Mouse (Mus musculus) neural tube, embryonic 15.5 days (tissue): ENCODE measurements at regions not wholly inside any gene's neighbourhood (a gene's known extent, or its start where the extent isn't known, plus 50 kb on each side); places are given as distances from the start of the nearest gene placed in this dataset.
"Not testable (repeated sequence)": the region's sequence is repeated elsewhere in the genome, so short reads cannot be mapped to it uniquely, and the experiment has no call there.

ENCODE experiments used
- ATAC-seq: fragments of 200-750 bp; cut with Nextera tagmentation; 2 replicates; pipeline ENCODE4 v1.8.0; 2017; ENCODE audit warnings: mild to moderate bottlenecking, moderate TSS enrichment, moderate library complexity; ENCODE audit not compliant: low FRiP score
- H3K27ac ChIP-seq: fragments of 300-500 bp; sonication (generic); replicated peaks from 2 replicates; pipeline ENCODE4 v1.5.1; 2015; ENCODE audit warnings: mild to moderate bottlenecking, inconsistent platforms
- H3K27me3 ChIP-seq: fragments of 300-500 bp; sonication (generic); replicated peaks from 2 replicates; pipeline ENCODE4 v1.6.1; 2015; ENCODE audit warnings: inconsistent platforms
- H3K36me3 ChIP-seq: fragments of 300-500 bp; sonication (generic); 2 replicates; pipeline ENCODE4 v1.6.1; 2015; ENCODE audit warnings: inconsistent platforms
- H3K4me1 ChIP-seq: fragments of 300-500 bp; sonication (generic); 2 replicates; pipeline ENCODE4 v1.6.1; 2015; ENCODE audit warnings: inconsistent platforms
- H3K4me2 ChIP-seq: fragments of 300-500 bp; sonication (generic); 2 replicates; pipeline ENCODE4 v1.6.1; 2015; ENCODE audit warnings: inconsistent platforms, mild to moderate bottlenecking, moderate library complexity
- H3K4me3 ChIP-seq: fragments of 300-500 bp; sonication (generic); replicated peaks from 2 replicates; pipeline ENCODE4 v1.5.1; 2015; ENCODE audit warnings: mild to moderate bottlenecking, inconsistent platforms
- H3K9ac ChIP-seq: fragments of 300-500 bp; sonication (generic); replicated peaks from 2 replicates; pipeline ENCODE4 v1.6.1; 2015; ENCODE audit warnings: mild to moderate bottlenecking, inconsistent platforms
- H3K9me3 ChIP-seq: fragments of 300-500 bp; sonication (generic); replicated peaks from 2 replicates; pipeline ENCODE4 v1.6.1; 2016; ENCODE audit warnings: inconsistent platforms
- WGBS: fragments of 180-500 bp; shearing (Covaris S2); methylation state at CpG from one replicate; pipeline ENCODE4 v1.1.7; 2015; ENCODE audit warnings: mixed read lengths; 5-methylcytosine and 5-hydroxymethylcytosine counted together

- no peak overlapping the region for H3K9ac ChIP-seq
- H3K9me3 ChIP-seq, result no peaks in the 10 kb centered on the region
- no peak overlapping the region for H3K27ac ChIP-seq
- H3K4me2 ChIP-seq, result no peak overlapping the region
- peaks cover 3% of the 10 kb centered on the region; the same call in 1 of the 2 replicates for H3K4me1 ChIP-seq
- no peak for ATAC-seq
- no peaks in the 10 kb centered on the region for H3K36me3 ChIP-seq
- WGBS, result 53% methylated on average over 6 of the region's 6 CpGs
- no peak overlapping the region for H3K4me3 ChIP-seq
- no peaks in the 10 kb centered on the region for H3K27me3 ChIP-seq
Observed at GRCm38 (mm10) chr10:120284785-120285184, 57.9 kb downstream of the Llph start.

- H3K4me2 ChIP-seq, result no peak overlapping the region
- peaks cover 6% of the 10 kb centered on the region; the same call in 1 of the 2 replicates for H3K4me1 ChIP-seq
- no peak overlapping the region for H3K4me3 ChIP-seq
- no peak for ATAC-seq
- 96% methylated on average over 3 of the region's 3 CpGs for WGBS
- H3K9ac ChIP-seq, result no peak overlapping the region
- no peaks in the 10 kb centered on the region for H3K27me3 ChIP-seq
- H3K27ac ChIP-seq, result no peak overlapping the region
- no peaks in the 10 kb centered on the region for H3K36me3 ChIP-seq
- no peaks in the 10 kb centered on the region for H3K9me3 ChIP-seq
Observed at GRCm38 (mm10) chr10:120291912-120292311, 65.0 kb downstream of the Llph start.

- H3K9me3 ChIP-seq, H3K4me2 ChIP-seq, H3K36me3 ChIP-seq, H3K27me3 ChIP-seq, H3K9ac ChIP-seq, H3K27ac ChIP-seq, H3K4me3 ChIP-seq, ATAC-seq: not testable (repeated sequence)
- peaks cover 14% of the 10 kb centered on the region; the same call in 1 of the 2 replicates for H3K4me1 ChIP-seq
- WGBS, result 95% methylated on average over 13 of the region's 13 CpGs
Observed at GRCm38 (mm10) chr10:120293381-120293780, 66.5 kb downstream of the Llph start.

DNA sequence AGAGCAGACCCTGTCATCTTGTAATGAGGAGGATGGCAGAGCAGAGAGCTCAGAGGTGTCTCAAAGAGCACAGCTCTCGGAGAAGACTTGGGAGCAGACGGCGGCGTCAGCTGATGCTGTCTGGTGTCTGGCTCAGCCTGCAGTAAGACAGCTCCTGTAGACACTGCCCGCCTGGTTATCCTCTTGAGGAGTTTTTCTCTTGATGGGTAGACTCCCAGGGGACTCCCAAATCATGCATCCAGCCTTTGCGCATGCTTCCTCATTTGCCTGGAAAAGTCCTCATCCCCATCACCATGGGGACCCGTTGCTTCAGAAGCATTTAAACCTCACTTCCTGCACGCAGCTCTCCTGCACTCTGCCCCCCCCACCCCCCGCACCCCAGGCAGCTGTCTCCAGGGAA is 67.6 kb downstream of the Llph start:
- no peak overlapping the region for H3K27ac ChIP-seq
- no peak overlapping the region for H3K4me3 ChIP-seq
- 42% methylated on average over 9 of the region's 9 CpGs for WGBS
- H3K4me1 ChIP-seq, result peaks cover 14% of the 10 kb centered on the region; the same call in 1 of the 2 replicates
- H3K36me3 ChIP-seq, result no peaks in the 10 kb centered on the region
- no peak for ATAC-seq
- H3K9ac ChIP-seq, result no peak overlapping the region
- peak overlapping the region; percentile 25 for H3K4me2 ChIP-seq
- H3K27me3 ChIP-seq, result no peaks in the 10 kb centered on the region
- H3K9me3 ChIP-seq, result no peaks in the 10 kb centered on the region

DNA sequence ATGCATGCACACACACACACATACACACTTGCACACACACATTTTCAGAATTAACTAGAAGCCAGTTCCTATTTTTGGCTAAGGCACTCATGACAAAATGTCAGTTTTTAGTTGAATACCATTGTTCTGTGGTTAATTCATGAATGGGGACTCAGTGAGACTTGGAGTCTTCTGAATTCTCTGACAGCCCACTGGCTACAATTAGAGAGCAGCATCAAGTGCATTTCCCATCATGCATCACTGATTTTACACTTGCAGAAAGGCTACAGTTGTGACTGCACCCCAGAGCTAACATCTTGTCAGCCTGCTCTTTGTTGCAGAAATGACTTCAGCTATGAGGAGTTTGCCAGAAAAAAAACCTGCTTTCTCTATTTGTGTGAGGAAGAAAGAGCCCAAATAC is 70.4 kb downstream of the Llph start:
- Histone ChIP-seq H3K36me3 (no peaks in the 10 kb centered on the region), H3K9me3 (no peaks in the 10 kb centered on the region), H3K9ac (no peak overlapping the region), H3K4me2 (peak overlapping the region; percentile 1; the same call in 1 of the 2 replicates), H3K27me3 (no peaks in the 10 kb centered on the region), H3K4me1 (peaks cover 14% of the 10 kb centered on the region; the same call in 1 of the 2 replicates), H3K27ac (no peak overlapping the region), H3K4me3 (no peak overlapping the region)
- no peak for ATAC-seq

- Histone ChIP-seq H3K4me1 (peaks cover 14% of the 10 kb centered on the region; the same call in 1 of the 2 replicates), H3K27me3 (no peaks in the 10 kb centered on the region), H3K9me3 (no peaks in the 10 kb centered on the region), H3K27ac (no peak overlapping the region), H3K36me3 (no peaks in the 10 kb centered on the region), H3K9ac (no peak overlapping the region), H3K4me2 (no peak overlapping the region), H3K4me3 (no peak overlapping the region)
- no peak for ATAC-seq
- 80% methylated on average over 14 of the region's 14 CpGs for WGBS
Observed at GRCm38 (mm10) chr10:120298293-120298927, 71.5 kb downstream of the Llph start.

- no peak for ATAC-seq
- Histone ChIP-seq H3K4me2 (no peak overlapping the region), H3K4me3 (no peak overlapping the region), H3K27ac (no peak overlapping the region), H3K36me3 (no peaks in the 10 kb centered on the region), H3K27me3 (no peaks in the 10 kb centered on the region), H3K4me1 (no peaks in the 10 kb centered on the region), H3K9me3 (no peaks in the 10 kb centered on the region), H3K9ac (no peak overlapping the region)
- WGBS, result 44% methylated on average over 5 of the region's 5 CpGs
Observed at GRCm38 (mm10) chr10:120306010-120306409, 79.1 kb downstream of the Llph start.

GRCm38 (mm10) chr10:120308681-120309080 is 81.8 kb downstream of the Llph start:
- H3K9me3 ChIP-seq, result no peaks in the 10 kb centered on the region
- H3K4me3 ChIP-seq, result no peak overlapping the region
- WGBS, result 51% methylated on average over 5 of the region's 5 CpGs
- H3K27ac ChIP-seq, result no peak overlapping the region
- no peaks in the 10 kb centered on the region for H3K27me3 ChIP-seq
- no peaks in the 10 kb centered on the region for H3K36me3 ChIP-seq
- no peak overlapping the region for H3K4me2 ChIP-seq
- no peak for ATAC-seq
- no peaks in the 10 kb centered on the region for H3K4me1 ChIP-seq
- H3K9ac ChIP-seq, result no peak overlapping the region
